Mouse (Mus musculus) adrenal gland (tissue): Measurements from ENCODE around the gene Mbd3.

Experiments used
- intact Hi-C: fragments of 180-260 bp; cut with DNase I; formaldehyde crosslinking; loops from one replicate; pipeline ENCODE4 v1.15.1; 2025

The Mbd3 gene

GRCm38 (mm10) chr10:80374063-80374462 is 25.3 kb downstream of the Mbd3 start:
- intact Hi-C loops: loop anchor here (2.0 to 5.0 kb wide), 3 partner anchors 23 to 82 kb away; partner anchors contain the start of gene Rps15

GRCm38 (mm10) chr10:80372706-80373105 is 26.6 kb downstream of the Mbd3 start:
- intact Hi-C loops: loop anchor here (5.0 kb wide), 2 partner anchors 35 to 80 kb away; partner anchors contain the start of gene Rps15

GRCm38 (mm10) chr10:80371983-80372382 is 27.4 kb downstream of the Mbd3 start:
- intact Hi-C loops: loop anchor here (5.0 kb wide), 2 partner anchors 35 to 80 kb away; partner anchors contain the start of gene Rps15

- intact Hi-C loops: loop anchor here (5.0 kb wide), 2 partner anchors 34 to 79 kb away; partner anchors contain the start of gene Rps15
Observed at GRCm38 (mm10) chr10:80371411-80371966, 27.9 kb downstream of the Mbd3 start.

GRCm38 (mm10) chr10:80369995-80370747 is 29.2 kb downstream of the Mbd3 start:
- intact Hi-C loops: loop anchor here (5.0 kb wide), 2 partner anchors 33 to 78 kb away; partner anchors contain the start of gene Rps15

GRCm38 (mm10) chr10:80368392-80368791 is 31.0 kb downstream of the Mbd3 start:
- intact Hi-C loops: no loop called here

GRCm38 (mm10) chr10:80367954-80368353 is 31.4 kb downstream of the Mbd3 start:
- intact Hi-C loops: no loop called here

GRCm38 (mm10) chr10:80365736-80366135 is 33.6 kb downstream of the Mbd3 start:
- intact Hi-C loops: no loop called here

GRCm38 (mm10) chr10:80363734-80364133 is 35.6 kb downstream of the Mbd3 start:
- intact Hi-C loops: no loop called here

GRCm38 (mm10) chr10:80357994-80358639 is 41.2 kb downstream of the Mbd3 start:
- intact Hi-C loops: no loop called here

- intact Hi-C loops: no loop called here
Observed at GRCm38 (mm10) chr10:80357336-80357735, 42.0 kb downstream of the Mbd3 start.

- intact Hi-C loops: no loop called here
Observed at GRCm38 (mm10) chr10:80356737-80357136, 42.6 kb downstream of the Mbd3 start.

GRCm38 (mm10) chr10:80356001-80356682 is 43.2 kb downstream of the Mbd3 start, which contains the start of gene Plk5:
TSS of gene Plk5 (plus strand) at chr10:80356459.
- intact Hi-C loops: no loop called here

- intact Hi-C loops: no loop called here
Observed at GRCm38 (mm10) chr10:80355431-80355830, 43.9 kb downstream of the Mbd3 start.

GRCm38 (mm10) chr10:80352727-80353126 is 46.6 kb downstream of the Mbd3 start:
- intact Hi-C loops: no loop called here

GRCm38 (mm10) chr10:80351896-80352295 is 47.5 kb downstream of the Mbd3 start:
- intact Hi-C loops: loop anchor here (2.0 kb wide), 1 partner anchor 23 kb away; no protein-coding TSS in a partner anchor

- intact Hi-C loops: loop anchor here (2.0 kb wide), 1 partner anchor 25 kb away; no protein-coding TSS in a partner anchor
Observed at GRCm38 (mm10) chr10:80350292-80350691, 49.1 kb downstream of the Mbd3 start.

- intact Hi-C loops: loop anchor here (2.0 kb wide), 1 partner anchor 54 kb away; the partner anchor contains the start of gene Apc2
Observed at GRCm38 (mm10) chr10:80348981-80349380, 50.4 kb downstream of the Mbd3 start.

- intact Hi-C loops: loop anchor here (2.0 kb wide), 1 partner anchor 54 kb away; the partner anchor contains the start of gene Apc2
Observed at GRCm38 (mm10) chr10:80348244-80348781, 51.0 kb downstream of the Mbd3 start, which contains the start of gene Adamtsl5. TSS of gene Adamtsl5 (minus strand) at chr10:80348412.

GRCm38 (mm10) chr10:80347514-80347967 is 51.8 kb downstream of the Mbd3 start:
- intact Hi-C loops: no loop called here
